Mouse (Mus musculus) midbrain, embryonic 10.5 days (tissue): ENCODE measurements around the gene Ppm1j. TPM values are rescaled to one million over a fixed set of nuclear protein-coding genes. Genes with fewer than 3 reads are reported as not detected.
"Not testable (repeated sequence)": the region's sequence is repeated elsewhere in the genome, so short reads cannot be mapped to it uniquely, and the experiment has no call there.

ENCODE experiments used
- DNase-seq: peaks from one replicate; pipeline ENCODE4 v3.0.0-alpha.2; 2017; ENCODE audit warnings: low spot score
- H3K27ac ChIP-seq: fragments of 300-500 bp; sonication (generic); replicated peaks from 2 replicates; pipeline ENCODE4 v1.5.1; 2016; ENCODE audit warnings: mild to moderate bottlenecking
- H3K27me3 ChIP-seq: fragments of 300-500 bp; sonication (generic); 2 replicates; pipeline ENCODE4 v1.6.1; 2016; ENCODE audit warnings: low read depth, mild to moderate bottlenecking; ENCODE audit not compliant: poor library complexity, severe bottlenecking
- H3K36me3 ChIP-seq: fragments of 300-500 bp; sonication (generic); 2 replicates; pipeline ENCODE4 v1.6.1; 2016; ENCODE audit warnings: mild to moderate bottlenecking, moderate library complexity
- H3K4me1 ChIP-seq: fragments of 300-500 bp; sonication (generic); 2 replicates; pipeline ENCODE4 v1.6.1; 2016
- H3K4me3 ChIP-seq: fragments of 300-500 bp; sonication (generic); 2 replicates; pipeline ENCODE4 v1.5.1; 2016; ENCODE audit warnings: mild to moderate bottlenecking, moderate library complexity
- H3K9me3 ChIP-seq: fragments of 300-500 bp; sonication (generic); replicated peaks from 2 replicates; pipeline ENCODE4 v1.6.1; 2016; ENCODE audit warnings: mild to moderate bottlenecking
- WGBS: fragments of 180-500 bp; shearing (Covaris S2); methylation state at CpG from one replicate; pipeline ENCODE4 v1.1.7; 2016; 5-methylcytosine and 5-hydroxymethylcytosine counted together
- polyA plus RNA-seq: library from polyadenylated mRNA; unstranded; fragments of >200 nt; fragmentation: Nextera tagmentation; extraction: Ambion mirVana; gene quantifications from 2 replicates; pipeline ENCODE4 v1.2.1, GENCODE M21; 2016

The Ppm1j gene
- polyA plus RNA-seq: 1.1 and 1.2 TPM in 2 replicates

- H3K27me3 ChIP-seq: peaks cover 100% of the 10 kb centered on the region
- no peaks in the 10 kb centered on the region for H3K36me3 ChIP-seq
- no peaks in the 10 kb centered on the region for H3K9me3 ChIP-seq
- DNase-seq: peak; percentile 60
- H3K4me3 ChIP-seq: peak within 1 kb of the TSS; percentile 60
- H3K27ac ChIP-seq: no peak within 1 kb of the TSS; the same call in 1 of the 2 replicates
- H3K4me1 ChIP-seq: peaks cover 33% of the 10 kb centered on the region
- WGBS: 1% methylated on average over 56 of the region's 56 CpGs
Observed at GRCm38 (mm10) chr3:104780561-104781420, at the start of gene Ppm1j. TSS of gene Ppm1j (plus strand) at chr3:104781056.

- 66% methylated on average over 3 of the region's 3 CpGs for WGBS
- Histone ChIP-seq H3K9me3 (no peaks in the 10 kb centered on the region), H3K4me3 (no peak overlapping the region), H3K27me3 (no peaks in the 10 kb centered on the region), H3K27ac (no peak overlapping the region), H3K36me3 (no peaks in the 10 kb centered on the region), H3K4me1 (no peaks in the 10 kb centered on the region)
- no peak for DNase-seq
Observed at GRCm38 (mm10) chr3:104732907-104733306, 47.9 kb upstream of the Ppm1j start.

GRCm38 (mm10) chr3:104734654-104735053 lies 46.2 kb upstream of the Ppm1j start:
- Histone ChIP-seq H3K9me3 (no peaks in the 10 kb centered on the region), H3K27me3 (no peaks in the 10 kb centered on the region), H3K36me3 (no peaks in the 10 kb centered on the region), H3K27ac (no peak overlapping the region), H3K4me1 (no peaks in the 10 kb centered on the region), H3K4me3 (no peak overlapping the region)
- no peak for DNase-seq
- WGBS: 71% methylated on average over 7 of the region's 7 CpGs

- Histone ChIP-seq H3K9me3 (no peaks in the 10 kb centered on the region), H3K36me3 (no peaks in the 10 kb centered on the region), H3K4me3 (no peak overlapping the region), H3K4me1 (no peaks in the 10 kb centered on the region), H3K27ac (no peak overlapping the region), H3K27me3 (no peaks in the 10 kb centered on the region)
- WGBS: 97% methylated on average over 3 of the region's 3 CpGs
- DNase-seq: no peak
Observed at GRCm38 (mm10) chr3:104741954-104742353, 38.9 kb upstream of the Ppm1j start.

GRCm38 (mm10) chr3:104743161-104743560 lies 37.7 kb upstream of the Ppm1j start:
- Histone ChIP-seq H3K27ac (no peak overlapping the region), H3K36me3 (no peaks in the 10 kb centered on the region), H3K4me1 (no peaks in the 10 kb centered on the region), H3K4me3 (no peak overlapping the region), H3K9me3 (no peaks in the 10 kb centered on the region), H3K27me3 (no peaks in the 10 kb centered on the region)
- DNase-seq: no peak
- WGBS: 46% methylated on average over 1 of the region's 1 CpGs

- Histone ChIP-seq H3K4me3 (no peak overlapping the region), H3K27ac (no peak overlapping the region), H3K9me3 (no peaks in the 10 kb centered on the region), H3K27me3 (no peaks in the 10 kb centered on the region), H3K36me3 (no peaks in the 10 kb centered on the region), H3K4me1 (no peaks in the 10 kb centered on the region)
- no peak for DNase-seq
- 84% methylated on average over 1 of the region's 1 CpGs for WGBS
Observed at GRCm38 (mm10) chr3:104743864-104744263, 37.0 kb upstream of the Ppm1j start.

- peak overlapping the region; percentile 29 for H3K4me3 ChIP-seq
- H3K4me1 ChIP-seq, H3K9me3 ChIP-seq, H3K36me3 ChIP-seq, H3K27ac ChIP-seq: not testable (repeated sequence)
- 13% methylated on average over 24 of the region's 25 CpGs for WGBS
- peaks cover 36% of the 10 kb centered on the region for H3K27me3 ChIP-seq
- DNase-seq: peak; percentile 35
Observed at GRCm38 (mm10) chr3:104752845-104753244, 28.0 kb upstream of the Ppm1j start.

- peaks cover 64% of the 10 kb centered on the region for H3K27me3 ChIP-seq
- 2% methylated on average over 27 of the region's 27 CpGs for WGBS
- no peaks in the 10 kb centered on the region for H3K36me3 ChIP-seq
- H3K4me3 ChIP-seq: peak overlapping the region; percentile 56
- DNase-seq: peak; percentile 87
- no peaks in the 10 kb centered on the region for H3K9me3 ChIP-seq
- H3K27ac ChIP-seq: peak overlapping the region; percentile 80
- peaks cover 16% of the 10 kb centered on the region for H3K4me1 ChIP-seq
Observed at GRCm38 (mm10) chr3:104758406-104758805, 22.4 kb upstream of the Ppm1j start.

GRCm38 (mm10) chr3:104758869-104759268 lies 22.0 kb upstream of the Ppm1j start:
- DNase-seq: no peak
- H3K27me3 ChIP-seq: peaks cover 62% of the 10 kb centered on the region
- peak overlapping the region; percentile 80 for H3K27ac ChIP-seq

GRCm38 (mm10) chr3:104762103-104762863 lies 18.6 kb upstream of the Ppm1j start:
- peaks cover 16% of the 10 kb centered on the region for H3K4me1 ChIP-seq
- WGBS: 15% methylated on average over 20 of the region's 20 CpGs
- not testable (repeated sequence) for DNase-seq, H3K27ac ChIP-seq, H3K4me3 ChIP-seq, H3K9me3 ChIP-seq, H3K36me3 ChIP-seq
- H3K27me3 ChIP-seq: peaks cover 55% of the 10 kb centered on the region

More at GRCm38 (mm10) chr3:104758869-104759268, 22.0 kb upstream of the Ppm1j start:
- WGBS: 8% methylated on average over 5 of the region's 5 CpGs
- Histone ChIP-seq H3K4me3 (peak overlapping the region; percentile 56), H3K36me3 (no peaks in the 10 kb centered on the region), H3K4me1 (peaks cover 16% of the 10 kb centered on the region), H3K9me3 (no peaks in the 10 kb centered on the region)

- 28% methylated on average over 4 of the region's 4 CpGs for WGBS
- DNase-seq: no peak
- Histone ChIP-seq H3K36me3 (no peaks in the 10 kb centered on the region), H3K4me1 (peaks cover 19% of the 10 kb centered on the region), H3K4me3 (no peak overlapping the region), H3K27me3 (peaks cover 51% of the 10 kb centered on the region), H3K9me3 (no peaks in the 10 kb centered on the region), H3K27ac (no peak overlapping the region)
Observed at GRCm38 (mm10) chr3:104765021-104765420, 15.8 kb upstream of the Ppm1j start.

- no peaks in the 10 kb centered on the region for H3K9me3 ChIP-seq
- no peak for DNase-seq
- WGBS: 66% methylated on average over 2 of the region's 2 CpGs
- no peaks in the 10 kb centered on the region for H3K36me3 ChIP-seq
- H3K27ac ChIP-seq: no peak overlapping the region
- no peak overlapping the region for H3K4me3 ChIP-seq
- peaks cover 50% of the 10 kb centered on the region for H3K27me3 ChIP-seq
- H3K4me1 ChIP-seq: peaks cover 14% of the 10 kb centered on the region
Observed at GRCm38 (mm10) chr3:104767141-104767540, 13.7 kb upstream of the Ppm1j start.

- Histone ChIP-seq H3K4me1 (peaks cover 13% of the 10 kb centered on the region), H3K27me3 (peaks cover 55% of the 10 kb centered on the region), H3K9me3 (no peaks in the 10 kb centered on the region), H3K36me3 (no peaks in the 10 kb centered on the region), H3K27ac (no peak overlapping the region), H3K4me3 (no peak overlapping the region)
- DNase-seq: no peak
- 84% methylated on average over 4 of the region's 4 CpGs for WGBS
Observed at GRCm38 (mm10) chr3:104767716-104768115, 13.1 kb upstream of the Ppm1j start.
